In genomic region chr17:35554321-35554720, GRCm38 (mm10) we compare ENCODE assay signal across 26 mouse cellular contexts. TPM values are rescaled to one million over a fixed set of nuclear protein-coding genes. Genes with fewer than 3 reads are reported as not detected.
DNase-seq lines count a peak whose midpoint lies in the region; TF ChIP-seq lines count a peak whose summit lies in the region.
"Had no signal": no experiment of that assay in that cellular context is flagged by ENCODE, and none has a peak within 500 bp of the region (broad histone marks: within the 10 kb centered on the region; RNA-seq: fewer than 3 reads in every experiment).

No protein-coding gene starts in this region.

- in situ Hi-C loops in CH12.LX (cut with MboI; ENCODE audit: low pct_ligation_motif_present, low pct_unique_long_range_greater_than_20kb, low sequenced_read_pairs), result loop anchor here (5.0 kb wide), 1 partner anchor 37 kb away; the partner anchor contains the start of genes Cchcr1 and Tcf19
- in situ Hi-C loops in ES-E14 (cut with MboI; ENCODE audit: low sequenced_read_pairs in 2 of 2, unreplicated experiment in 2 of 2), result no loop called here

- H3K4me2 ChIP-seq in CH12.LX (ENCODE audit: insufficient read depth, low read depth, poor library complexity, severe bottlenecking), result peak overlapping the region; percentile 47
- H3K4me2 ChIP-seq: embryonic facial prominence, embryonic 13.5 days; embryonic facial prominence, embryonic 15.5 days; forebrain, embryonic 12.5 days had no signal

- H3K4me3 ChIP-seq in CH12.LX (replicated peaks in 1 of 3; ENCODE audit: low read depth in 2 of 3, low read length in 2 of 3, poor library complexity in 1 of 3) (peak overlapping the region; percentile 62 to 89 (median 73)), E14TG2a.4 (replicated peaks; ENCODE audit: low read length) (peak overlapping the region; percentile 85), ES-E14 (ENCODE audit: insufficient read depth in 1 of 2, low read depth in 1 of 2, low read length in 2 of 2, poor library complexity in 1 of 2, severe bottlenecking in 1 of 2) (peak overlapping the region; percentile 70 to 72)
- H3K4me3 ChIP-seq: embryonic facial prominence, embryonic 13.5 days; embryonic facial prominence, embryonic 15.5 days; erythroblast, embryonic 14.5 days; forebrain, embryonic 10.5 days; forebrain, embryonic 12.5 days had no signal

- H3K27me3 ChIP-seq in CH12.LX (replicated peaks), result peaks cover 2% of the 10 kb centered on the region
- H3K27me3 ChIP-seq in E14TG2a.4 (ENCODE audit: insufficient read depth, low read length), result no peaks in the 10 kb centered on the region
- H3K27me3 ChIP-seq: embryonic facial prominence, embryonic 13.5 days; embryonic facial prominence, embryonic 15.5 days; forebrain, embryonic 12.5 days had no signal

- no peak for TF ChIP-seq RAD21 in CH12.LX (IDR thresholded peaks at IDR 0.05; ENCODE audit: low read depth, low read length)

- no peak for TF ChIP-seq POLR2A in CH12.LX (IDR thresholded peaks at IDR 0.05; ENCODE audit: low read depth, low read length)

- peaks cover 3% of the 10 kb centered on the region for H3K9me3 ChIP-seq in CH12.LX (replicated peaks; ENCODE audit: low read length)
- H3K9me3 ChIP-seq in E14TG2a.4 (ENCODE audit: low read length), result no peaks in the 10 kb centered on the region
- H3K9me3 ChIP-seq in ES-E14 (ENCODE audit: control insufficient read depth, insufficient read depth, low read depth, low read length), result no peaks in the 10 kb centered on the region
- H3K9me3 ChIP-seq: embryonic facial prominence, embryonic 13.5 days; embryonic facial prominence, embryonic 15.5 days; forebrain, embryonic 10.5 days; forebrain, embryonic 12.5 days had no signal

- H3K79me2 ChIP-seq in CH12.LX (replicated peaks; ENCODE audit: control insufficient read depth, extremely low read depth, insufficient read depth, poor library complexity, severe bottlenecking), result no peaks in the 10 kb centered on the region

- TF ChIP-seq EP300 in CH12.LX (IDR thresholded peaks at IDR 0.05; ENCODE audit: low read length), result no peak

- H3K36me3 ChIP-seq in CH12.LX (replicated peaks in 1 of 2; ENCODE audit: control insufficient read depth in 1 of 2, insufficient read depth in 1 of 2, low read length in 1 of 2) (peaks cover 0 to 4% of the 10 kb centered on the region in 2 experiments), E14TG2a.4 (ENCODE audit: insufficient read depth, low read length) (peaks cover 17% of the 10 kb centered on the region; the same call in 1 of the 2 replicates), ES-E14 (ENCODE audit: control insufficient read depth, insufficient read depth, low read length, poor library complexity, severe bottlenecking) (no peaks in the 10 kb centered on the region)
- H3K36me3 ChIP-seq: embryonic facial prominence, embryonic 13.5 days; embryonic facial prominence, embryonic 15.5 days; forebrain, embryonic 10.5 days; forebrain, embryonic 12.5 days had no signal

- H3K9ac ChIP-seq in CH12.LX (ENCODE audit: insufficient read depth, low read depth) (peak overlapping the region; percentile 55; the same call in 1 of the 2 replicates), ES-E14 (ENCODE audit: insufficient read depth, low read depth, low read length, poor library complexity, severe bottlenecking) (peak overlapping the region; percentile 79)
- H3K9ac ChIP-seq: embryonic facial prominence, embryonic 13.5 days; embryonic facial prominence, embryonic 15.5 days; forebrain, embryonic 12.5 days had no signal

- TF ChIP-seq CTCF in CH12.LX (conservative IDR thresholded peaks at IDR 0.05 in 1 of 2, IDR thresholded peaks at IDR 0.05 in 1 of 2; ENCODE audit: low read depth in 2 of 2, low read length in 2 of 2), result no peak
- no peak for TF ChIP-seq CTCF in E14TG2a.4 (conservative IDR thresholded peaks at IDR 0.05; ENCODE audit: low read length)

- DNase-seq in CH12.LX (ENCODE audit: extremely low read depth) (no peak), ES-E14 (ENCODE audit: low read depth, low spot score) (no peak)
- no peak for DNase-seq in cerebellum, postnatal 4 days (ENCODE audit: low spot score in 2 of 2)
- no peak for DNase-seq in lung, postnatal 14 days
- DNase-seq: adrenal gland, adult 2 months; adrenal gland, postnatal 10 days; adrenal gland, postnatal 36 days; cerebellum, adult 11-12 months; cerebellum, adult 2 months; cerebellum, adult 9-10 months; cerebellum, postnatal 10 days; cerebellum, postnatal 25 days; embryo, embryonic 11 days had no signal

- H3K4me1 ChIP-seq in CH12.LX (ENCODE audit: control insufficient read depth in 1 of 2, insufficient read depth in 2 of 2) (peaks cover 25 to 51% of the 10 kb centered on the region in 2 experiments), E14TG2a.4 (replicated peaks; ENCODE audit: low read depth, low read length) (peaks cover 73% of the 10 kb centered on the region), ES-E14 (ENCODE audit: control insufficient read depth in 2 of 2, insufficient read depth in 2 of 2, low read length in 2 of 2, poor library complexity in 1 of 2) (peaks cover 0 to 32% of the 10 kb centered on the region in 2 experiments; a peak in 1 of 4 replicates)
- H3K4me1 ChIP-seq: forebrain, embryonic 12.5 days had no signal

- no peak overlapping the region for H3K27ac ChIP-seq in CH12.LX (ENCODE audit: insufficient read depth, low read depth)
- 0 out of 2 replicates have a peak overlapping the region, but pooled peaks have one; percentile 64 for H3K27ac ChIP-seq in ES-E14 (ENCODE audit: insufficient read depth, low read depth, low read length, poor library complexity, severe bottlenecking)
- H3K27ac ChIP-seq: embryonic facial prominence, embryonic 13.5 days; embryonic facial prominence, embryonic 15.5 days; forebrain, embryonic 10.5 days; forebrain, embryonic 12.5 days had no signal

- dilution Hi-C loops in CH12.LX (cut with MboI; ENCODE audit: extremely low pct_ligation_motif_present, extremely low pct_unique_long_range_greater_than_20kb, low sequenced_read_pairs), result no loop called here

TF ChIP-seq in CH12.LX, 34 proteins besides CTCF, POLR2A, EP300 and RAD21:
- TF ChIP-seq PAX5 (IDR thresholded peaks at IDR 0.05; ENCODE audit: low read length) (no peak), MXI1 (IDR thresholded peaks at IDR 0.05; ENCODE audit: low read depth, low read length) (no peak), RCOR1 (conservative IDR thresholded peaks at IDR 0.05; ENCODE audit: low read depth, low read length) (no peak)

TF ChIP-seq in ES-E14, 5 proteins besides CTCF, POLR2A, EP300 and RAD21:
- no peak for TF ChIP-seq ZC3H11A (IDR thresholded peaks at IDR 0.05; ENCODE audit: borderline replicate concordance, low read depth, low read length)
- TF ChIP-seq HCFC1 (IDR thresholded peaks at IDR 0.05; ENCODE audit: borderline replicate concordance, insufficient read depth, low read length), result no peak
- TF ChIP-seq CHD2 (IDR thresholded peaks at IDR 0.05; ENCODE audit: low read depth, low read length), result no peak
- TF ChIP-seq ZNF384 (IDR thresholded peaks at IDR 0.05; ENCODE audit: low read depth, low read length), result peak; percentile 90
- no peak for TF ChIP-seq MAFK (IDR thresholded peaks at IDR 0.05; ENCODE audit: insufficient read depth, low read depth, low read length)

RNA-seq across cellular contexts. Expression of gene Cdsn, which starts 2.4 kb away (rescaled TPM):
- total RNA-seq in CH12.LX (2012; rRNA removed) (0.46 and 0.76 TPM in 2 replicates), CH12.LX (2014; rRNA removed) (0.08 and 0.17 TPM in 2 replicates), ES-E14 (2012; rRNA removed) (1.1 and 1.2 TPM in 2 replicates)
- 1.3 and 1.4 TPM in 2 replicates for polyA plus RNA-seq in CH12.LX (2012; ENCODE audit: insufficient read length, low read depth)
- total RNA-seq: common myeloid progenitor, adult 5-6 weeks had no signal
- polyA plus RNA-seq: embryonic facial prominence, embryonic 11.5 days; embryonic facial prominence, embryonic 13.5 days; erythroblast, embryonic 14.5 days; forebrain, embryonic 10.5 days; forebrain, embryonic 12.5 days; forebrain, embryonic 16.5 days had no signal

RNA-seq across cellular contexts. Expression of gene 2300002M23Rik, which starts 12.9 kb away (rescaled TPM):
- total RNA-seq in CH12.LX (2012; rRNA removed) (not detected in 2 replicates), CH12.LX (2014; rRNA removed) (not detected in 2 replicates), ES-E14 (2012; rRNA removed) (0.22 and 0.42 TPM in 2 replicates)
- not detected in 2 replicates for polyA plus RNA-seq in CH12.LX (2012; ENCODE audit: insufficient read length, low read depth)
- total RNA-seq: adrenal gland, adult 2 months; adrenal gland, postnatal 10 days; adrenal gland, postnatal 36 days; common myeloid progenitor, adult 5-6 weeks; MEL had no signal
- polyA plus RNA-seq: adrenal gland, adult 2 months; C2C12; cerebellum, adult 2 months; embryonic facial prominence, embryonic 11.5 days; erythroblast, embryonic 14.5 days; forebrain, embryonic 10.5 days; forebrain, embryonic 12.5 days; forebrain, embryonic 14.5 days; forebrain, embryonic 16.5 days; frontal cortex, adult 2 months had no signal

RNA-seq across cellular contexts. Expression of gene Psors1c2, which starts 21.3 kb away (rescaled TPM):
- total RNA-seq in CH12.LX (2012; rRNA removed) (not detected in 2 replicates), CH12.LX (2014; rRNA removed) (not detected in 2 replicates), ES-E14 (2012; rRNA removed) (4.3 and 8.9 TPM in 2 replicates)
- 0.27 and 0.59 TPM in 2 replicates for polyA plus RNA-seq in CH12.LX (2012; ENCODE audit: insufficient read length, low read depth)
- total RNA-seq: adrenal gland, adult 2 months; adrenal gland, postnatal 10 days; adrenal gland, postnatal 36 days; common myeloid progenitor, adult 5-6 weeks had no signal
- polyA plus RNA-seq: adrenal gland, adult 2 months; cerebellum, adult 2 months had no signal

RNA-seq across cellular contexts. Expression of gene Cchcr1, which starts 37.4 kb away (rescaled TPM):
- total RNA-seq in CH12.LX (2012; rRNA removed), result 11.5 and 13.0 TPM in 2 replicates
- total RNA-seq in CH12.LX (2014; rRNA removed), result 5.2 and 8.0 TPM in 2 replicates
- 11.3 and 12.7 TPM in 2 replicates for polyA plus RNA-seq in CH12.LX (2012; ENCODE audit: insufficient read length, low read depth)
- 28.5 and 31.8 TPM in 2 replicates for total RNA-seq in ES-E14 (2012; rRNA removed)

RNA-seq across cellular contexts. Expression of gene Tcf19, which starts 37.7 kb away (rescaled TPM):
- total RNA-seq in CH12.LX (2012; rRNA removed) (37.7 and 46.0 TPM in 2 replicates), CH12.LX (2014; rRNA removed) (35.3 and 38.4 TPM in 2 replicates), ES-E14 (2012; rRNA removed) (7.6 and 10.5 TPM in 2 replicates)
- polyA plus RNA-seq in CH12.LX (2012; ENCODE audit: insufficient read length, low read depth), result 25.3 and 29.7 TPM in 2 replicates
